Mouse (Mus musculus): ENCODE measurements around the gene Clptm1.
"Not testable (repeated sequence)": the region's sequence is repeated elsewhere in the genome, so short reads cannot be mapped to it uniquely, and the experiment has no call there.

The Clptm1 gene

GRCm38 (mm10) chr7:19609641-19610332 lies 55.0 kb downstream of the Clptm1 start:
- DNase-seq (ENCODE audit: low read depth, low spot score) = no peak

- no peak for DNase-seq (ENCODE audit: low read depth, low spot score)
Measured at GRCm38 (mm10) chr7:19607291-19607690, 57.5 kb downstream of the Clptm1 start.

- not testable (repeated sequence) for DNase-seq (ENCODE audit: low read depth, low spot score)
Measured at GRCm38 (mm10) chr7:19604606-19605214, 60.1 kb downstream of the Clptm1 start.

GRCm38 (mm10) chr7:19603849-19604605 lies 60.8 kb downstream of the Clptm1 start, which contains the start of gene Clasrp:
Gene Clasrp, minus strand, starts transcription at chr7:19604486.
- peak; percentile 78 for DNase-seq (ENCODE audit: low read depth, low spot score)

GRCm38 (mm10) chr7:19603055-19603454 lies 61.8 kb downstream of the Clptm1 start:
- no peak for DNase-seq (ENCODE audit: low read depth, low spot score)

- peak; percentile 40 for DNase-seq (ENCODE audit: low read depth, low spot score)
Measured at GRCm38 (mm10) chr7:19600562-19600961, 64.3 kb downstream of the Clptm1 start.

DNA sequence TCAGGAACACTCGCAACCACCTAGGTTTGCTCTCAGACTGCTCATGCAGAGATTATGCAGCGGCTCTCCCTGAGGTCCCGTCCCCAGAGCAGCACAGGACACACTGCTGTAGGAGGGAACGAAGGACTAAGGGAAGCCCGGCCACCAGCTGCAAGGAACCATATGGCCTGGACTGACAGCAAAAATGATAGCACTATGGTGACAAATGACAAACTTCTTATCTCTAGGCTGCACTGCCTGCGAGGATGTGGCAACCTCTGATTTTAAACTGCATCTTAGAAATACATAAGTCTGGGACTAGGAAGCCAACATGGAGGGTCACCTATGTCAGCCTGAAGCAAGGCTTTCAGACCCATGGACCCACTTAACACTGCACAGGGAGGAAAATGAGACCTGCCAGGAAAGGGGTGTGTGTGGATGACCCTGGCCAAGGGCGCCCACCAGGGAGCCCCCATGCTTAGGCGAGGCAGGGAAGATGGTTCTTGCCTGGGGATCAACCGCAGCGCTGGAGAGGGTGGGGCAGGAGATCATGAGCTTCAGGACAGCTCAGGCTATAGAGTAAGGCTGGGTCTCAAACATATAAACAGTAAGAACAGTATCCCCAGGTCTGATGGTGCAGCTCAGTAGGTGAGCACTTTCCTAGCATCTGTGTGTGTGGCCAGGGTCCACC lies 71.6 kb downstream of the Clptm1 start:
- no peak for DNase-seq (ENCODE audit: low read depth, low spot score)

GRCm38 (mm10) chr7:19589917-19590316 lies 74.9 kb downstream of the Clptm1 start:
- peak; percentile 30 for DNase-seq (ENCODE audit: low read depth, low spot score)

- no peak for DNase-seq (ENCODE audit: low read depth, low spot score)
Measured at GRCm38 (mm10) chr7:19589207-19589606, 75.6 kb downstream of the Clptm1 start.

DNA sequence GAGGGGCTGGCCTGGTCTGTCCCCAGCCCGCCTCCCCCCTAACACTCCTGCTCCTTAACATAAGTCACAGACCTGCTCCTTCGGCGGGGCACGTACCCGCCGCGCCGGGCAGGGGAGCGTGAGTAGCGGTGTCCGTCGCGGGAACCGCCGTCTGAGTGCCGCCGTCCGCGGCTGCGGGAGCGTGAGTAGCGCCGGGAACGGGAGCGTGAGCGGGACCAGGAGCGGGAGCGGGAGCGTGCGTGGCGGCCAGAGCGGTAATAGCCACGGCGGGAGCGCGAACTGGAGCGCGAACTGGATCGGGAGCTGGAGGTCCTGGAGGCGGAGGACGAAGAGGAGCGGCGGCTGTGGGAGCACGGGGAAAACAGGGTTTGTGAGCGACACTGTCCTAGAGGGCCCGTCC lies 78.6 kb downstream of the Clptm1 start:
- no peak for DNase-seq (ENCODE audit: low read depth, low spot score)

Data from brain, embryonic 18.5 days (tissue).